Comparison of ENCODE assay signal across 8 mouse cellular contexts in genomic region chr3:131303320-131303714, GRCm38 (mm10). TPM values are rescaled to one million over a fixed set of nuclear protein-coding genes. Genes with fewer than 3 reads are reported as not detected.
DNase-seq lines count a peak whose midpoint lies in the region; ATAC-seq and TF ChIP-seq lines count a peak whose summit lies in the region.

No protein-coding gene starts in this region.

- H3K4me2 ChIP-seq in heart, embryonic 15.5 days, result peak overlapping the region; percentile 97
- peak overlapping the region; percentile 89 for H3K4me2 ChIP-seq in hindbrain, embryonic 13.5 days

- H3K27me3 ChIP-seq in heart, embryonic 15.5 days, result no peaks in the 10 kb centered on the region
- H3K27me3 ChIP-seq in hindbrain, embryonic 13.5 days, result no peaks in the 10 kb centered on the region
- H3K27me3 ChIP-seq in midbrain, embryonic 10.5 days (ENCODE audit: low read depth, poor library complexity, severe bottlenecking), result peaks cover 36% of the 10 kb centered on the region

- H3K9me3 ChIP-seq in heart, embryonic 15.5 days (replicated peaks), result no peaks in the 10 kb centered on the region
- 0 out of 2 replicates have a peak, but pooled peaks cover 2% of the 10 kb centered on the region for H3K9me3 ChIP-seq in hindbrain, embryonic 13.5 days
- H3K9me3 ChIP-seq in midbrain, embryonic 10.5 days (replicated peaks), result peaks cover under 1% of the 10 kb centered on the region; the same call in 1 of the 2 replicates

- no peak for TF ChIP-seq POLR2A in bone marrow, adult 2 months (IDR thresholded peaks at IDR 0.05; ENCODE audit: borderline replicate concordance, control insufficient read depth, low read depth, low read length)

- H3K4me3 ChIP-seq in heart, embryonic 15.5 days, result peak overlapping the region; percentile 77
- peak overlapping the region; percentile 66 for H3K4me3 ChIP-seq in bone marrow, adult 2 months (replicated peaks; ENCODE audit: control insufficient read depth, low read depth, low read length)
- H3K4me3 ChIP-seq in hindbrain, embryonic 13.5 days, result peak overlapping the region; percentile 69
- H3K4me3 ChIP-seq in midbrain, embryonic 10.5 days, result peak overlapping the region; percentile 85

- H3K4me1 ChIP-seq in heart, embryonic 15.5 days (replicated peaks), result peaks cover 6% of the 10 kb centered on the region
- H3K4me1 ChIP-seq in bone marrow, adult 2 months (ENCODE audit: control insufficient read depth, insufficient read depth, low read length), result no peaks in the 10 kb centered on the region
- peaks cover 15% of the 10 kb centered on the region; the same call in 1 of the 2 replicates for H3K4me1 ChIP-seq in hindbrain, embryonic 13.5 days (replicated peaks)
- H3K4me1 ChIP-seq in midbrain, embryonic 10.5 days, result peaks cover 11% of the 10 kb centered on the region

- intact Hi-C loops in heart, postnatal 14 days (cut with DNase I), result loop anchor here (5.0 kb wide), 1 partner anchor 249 kb away; no protein-coding TSS in a partner anchor

- WGBS in heart, embryonic 15.5 days, result 18% methylated on average over 5 of the region's 5 CpGs
- WGBS in bone marrow, adult 2 months, result 4% methylated on average over 5 of the region's 5 CpGs
- 21% methylated on average over 5 of the region's 5 CpGs for WGBS in hindbrain, embryonic 13.5 days
- WGBS in midbrain, embryonic 10.5 days, result 20% methylated on average over 5 of the region's 5 CpGs

- no peak for ATAC-seq in heart, embryonic 15.5 days (replicated peaks; ENCODE audit: insufficient number of reproducible peaks, insufficient read depth, low FRiP score, low read depth)
- ATAC-seq in hindbrain, embryonic 13.5 days (ENCODE audit: low FRiP score), result peak; percentile 34

- DNase-seq in heart, postnatal 14 days, result no peak
- no peak for DNase-seq in midbrain, embryonic 10.5 days (ENCODE audit: low spot score)
- DNase-seq in urinary bladder, postnatal 14 days (ENCODE audit: low spot score), result no peak
- no peak for DNase-seq in cerebellum, postnatal 10 days
- DNase-seq in spleen, adult 12 weeks (ENCODE audit: low spot score), result no peak

- H3K27ac ChIP-seq in heart, embryonic 15.5 days, result no peak overlapping the region
- H3K27ac ChIP-seq in bone marrow, adult 2 months (ENCODE audit: control insufficient read depth, insufficient read depth, low read depth, low read length, poor library complexity), result no peak overlapping the region
- H3K27ac ChIP-seq in hindbrain, embryonic 13.5 days, result 0 out of 2 replicates have a peak overlapping the region, but pooled peaks have one; percentile 25
- H3K27ac ChIP-seq in midbrain, embryonic 10.5 days (replicated peaks), result no peak overlapping the region

- no peaks in the 10 kb centered on the region for H3K36me3 ChIP-seq in heart, embryonic 15.5 days
- no peaks in the 10 kb centered on the region for H3K36me3 ChIP-seq in hindbrain, embryonic 13.5 days
- H3K36me3 ChIP-seq in midbrain, embryonic 10.5 days, result no peaks in the 10 kb centered on the region

- no peak for TF ChIP-seq CTCF in bone marrow, adult 2 months (IDR thresholded peaks at IDR 0.05; ENCODE audit: control insufficient read depth, insufficient read depth, low read length)

- H3K9ac ChIP-seq in heart, embryonic 15.5 days, result peak overlapping the region; percentile 72
- peak overlapping the region; percentile 84; the same call in 1 of the 2 replicates for H3K9ac ChIP-seq in hindbrain, embryonic 13.5 days

RNA-seq across cellular contexts. Expression of gene Cyp2u1, which starts 0.3 kb away (rescaled TPM):
- polyA plus RNA-seq in heart, embryonic 15.5 days (2015; fragmentation: Nextera tagmentation; extraction: Ambion mirVana), result 9.4 and 11.9 TPM in 2 replicates
- total RNA-seq in heart, postnatal 14 days (2021), result 10 to 100 TPM; 27.8 to 30.0 TPM
- 0.36 and 1.1 TPM in 2 replicates for polyA plus RNA-seq in bone marrow, adult 2 months (2011; ENCODE audit: insufficient read depth, insufficient read length, low replicate concordance, missing spikeins)
- polyA plus RNA-seq in hindbrain, embryonic 13.5 days (2015; fragmentation: Nextera tagmentation; extraction: Ambion mirVana), result 5.4 and 6.0 TPM in 2 replicates
- 1.2 and 1.8 TPM in 2 replicates for polyA plus RNA-seq in midbrain, embryonic 10.5 days (2016; fragmentation: Nextera tagmentation; extraction: Ambion mirVana)

RNA-seq across cellular contexts. Expression of gene Hadh, which starts 31.4 kb away (rescaled TPM):
- 155 and 189 TPM in 2 replicates for polyA plus RNA-seq in heart, embryonic 15.5 days (2015; fragmentation: Nextera tagmentation; extraction: Ambion mirVana)
- total RNA-seq in heart, postnatal 14 days (2021), result 100 to 1,000 TPM; 631 to 633 TPM
- 13.9 and 22.7 TPM in 2 replicates for polyA plus RNA-seq in bone marrow, adult 2 months (2011; ENCODE audit: insufficient read depth, insufficient read length, low replicate concordance, missing spikeins)
- 33.1 and 34.1 TPM in 2 replicates for polyA plus RNA-seq in hindbrain, embryonic 13.5 days (2015; fragmentation: Nextera tagmentation; extraction: Ambion mirVana)
- polyA plus RNA-seq in midbrain, embryonic 10.5 days (2016; fragmentation: Nextera tagmentation; extraction: Ambion mirVana), result 78.5 and 79.3 TPM in 2 replicates
